Mouse (Mus musculus): Measurements from ENCODE around the gene 1700049E17Rik2. TPM values are rescaled to one million over a fixed set of nuclear protein-coding genes. Genes with fewer than 3 reads are reported as not detected.
"Not testable (repeated sequence)": the region's sequence is repeated elsewhere in the genome, so short reads cannot be mapped to it uniquely, and the experiment has no call there.

1700049E17Rik2 gene
- not detected in 2 replicates for polyA plus RNA-seq (2011; ENCODE audit: insufficient read depth, insufficient read length, low read depth, missing spikeins)

DNA sequence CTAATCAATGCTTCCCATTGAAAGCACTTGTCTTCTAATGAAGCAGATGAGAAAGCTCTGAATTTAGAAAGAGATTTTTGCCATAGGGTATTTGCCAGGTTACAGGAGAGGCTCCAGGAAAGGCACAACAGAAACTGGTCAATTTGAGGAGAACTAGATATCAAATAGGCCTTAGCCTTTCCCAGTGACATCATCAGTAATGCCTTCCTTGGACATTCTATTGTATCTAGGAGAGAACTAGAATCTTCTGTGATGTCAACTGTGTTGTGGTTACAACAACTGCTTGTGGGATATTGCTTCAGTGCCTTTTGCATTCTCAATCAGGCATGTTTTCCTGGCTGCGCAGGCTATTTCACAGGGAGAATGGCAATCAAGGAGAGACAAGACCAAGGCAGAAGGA lies at the start of gene 1700049E17Rik2:
Gene 1700049E17Rik2 (plus strand): TSS at position 301 of the 400 bp plus-strand sequence.
- H3K36me3 ChIP-seq (ENCODE audit: control insufficient read depth, insufficient read depth, low read length, poor library complexity, severe bottlenecking); H3K9ac ChIP-seq (ENCODE audit: low read depth, poor library complexity, severe bottlenecking); H3K4me3 ChIP-seq (ENCODE audit: low read depth, low read length); H3K27ac ChIP-seq (ENCODE audit: insufficient read depth, low read length); H3K27me3 ChIP-seq (ENCODE audit: control insufficient read depth, insufficient read depth, low read length, poor library complexity, severe bottlenecking); H3K9me3 ChIP-seq (replicated peaks; ENCODE audit: control insufficient read depth, insufficient read depth, low read length, poor library complexity, severe bottlenecking); H3K4me1 ChIP-seq (ENCODE audit: control insufficient read depth, insufficient read depth, low read length): not testable (repeated sequence)

DNA sequence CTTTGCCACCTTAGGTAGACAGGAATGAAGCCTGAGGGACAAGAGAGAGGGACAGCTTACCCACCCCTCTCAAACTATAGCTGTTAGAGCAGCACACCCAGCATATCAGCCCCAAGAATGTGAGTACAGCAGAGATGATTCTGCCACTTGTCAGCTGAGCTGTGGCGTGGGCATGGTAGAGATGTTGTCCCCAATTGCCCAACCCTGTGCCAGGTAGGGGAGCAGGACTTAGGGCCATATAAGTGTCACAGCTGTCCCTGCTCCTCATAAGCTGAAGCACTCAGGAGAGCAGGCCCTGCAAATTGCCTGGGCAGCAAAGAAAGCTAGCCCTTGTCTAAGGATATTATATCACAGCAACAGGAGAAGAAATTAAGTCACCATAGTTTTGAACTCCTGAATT lies 48.3 kb upstream of the 1700049E17Rik2 start:
- not testable (repeated sequence) for H3K4me1 ChIP-seq (ENCODE audit: control insufficient read depth, insufficient read depth, low read length); H3K36me3 ChIP-seq (ENCODE audit: control insufficient read depth, insufficient read depth, low read length, poor library complexity, severe bottlenecking); H3K9ac ChIP-seq (ENCODE audit: low read depth, poor library complexity, severe bottlenecking); H3K9me3 ChIP-seq (replicated peaks; ENCODE audit: control insufficient read depth, insufficient read depth, low read length, poor library complexity, severe bottlenecking); H3K27ac ChIP-seq (ENCODE audit: insufficient read depth, low read length); H3K4me3 ChIP-seq (ENCODE audit: low read depth, low read length); H3K27me3 ChIP-seq (ENCODE audit: control insufficient read depth, insufficient read depth, low read length, poor library complexity, severe bottlenecking)

DNA sequence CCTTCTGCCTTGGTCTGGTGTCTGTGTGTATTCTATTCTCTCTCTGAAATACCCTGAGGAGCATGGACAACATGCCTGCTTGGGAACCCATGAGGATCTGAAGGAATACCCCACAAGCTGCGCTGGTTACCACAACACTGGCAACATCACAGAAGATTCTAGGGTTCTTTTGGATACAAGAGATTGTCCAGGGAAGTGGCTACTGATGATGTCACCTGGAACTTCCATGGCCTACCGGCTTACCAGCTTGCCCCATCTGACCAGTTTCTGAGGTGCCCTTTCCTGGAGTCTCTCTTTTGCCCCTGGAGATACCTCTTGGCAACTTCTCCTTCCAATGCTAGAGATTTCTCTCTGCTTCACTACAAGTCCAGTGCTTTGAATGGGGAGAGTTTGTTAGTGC lies 17.5 kb upstream of the 1700049E17Rik2 start, which contains the start of gene Gm7970:
Gene Gm7970 (minus strand): TSS at position 101 of the 400 bp plus-strand sequence.
- not testable (repeated sequence) for H3K4me3 ChIP-seq (ENCODE audit: low read depth, low read length); H3K36me3 ChIP-seq (ENCODE audit: control insufficient read depth, insufficient read depth, low read length, poor library complexity, severe bottlenecking)

DNA sequence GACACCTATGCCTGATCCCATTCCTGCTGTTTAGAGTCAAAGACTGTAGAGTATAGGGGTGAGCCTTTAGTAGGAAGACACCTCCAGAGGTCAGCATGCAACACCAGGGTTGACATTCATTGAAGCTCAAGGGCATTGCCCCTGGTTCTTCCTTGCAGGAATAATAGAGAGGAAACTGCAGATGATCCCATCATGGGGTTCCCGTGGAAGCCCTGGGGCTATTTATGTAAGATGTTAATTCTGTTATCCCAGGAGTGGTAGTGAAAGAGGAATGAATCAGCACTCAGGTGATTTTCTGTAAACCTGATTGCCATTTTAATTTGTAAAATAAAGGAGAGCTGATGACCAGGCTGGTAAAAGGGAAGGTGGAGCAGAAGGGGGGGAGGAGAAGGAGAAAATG lies 13.3 kb downstream of the 1700049E17Rik2 start:
- H3K27ac ChIP-seq (ENCODE audit: insufficient read depth, low read length); H3K4me3 ChIP-seq (ENCODE audit: low read depth, low read length); H3K27me3 ChIP-seq (ENCODE audit: control insufficient read depth, insufficient read depth, low read length, poor library complexity, severe bottlenecking); H3K36me3 ChIP-seq (ENCODE audit: control insufficient read depth, insufficient read depth, low read length, poor library complexity, severe bottlenecking); H3K9me3 ChIP-seq (replicated peaks; ENCODE audit: control insufficient read depth, insufficient read depth, low read length, poor library complexity, severe bottlenecking); H3K9ac ChIP-seq (ENCODE audit: low read depth, poor library complexity, severe bottlenecking); H3K4me1 ChIP-seq (ENCODE audit: control insufficient read depth, insufficient read depth, low read length): not testable (repeated sequence)

More for the DNA sequence above, 17.5 kb upstream of the 1700049E17Rik2 start, which contains the start of gene Gm7970:
- not testable (repeated sequence) for H3K9ac ChIP-seq (ENCODE audit: low read depth, poor library complexity, severe bottlenecking); H3K27ac ChIP-seq (ENCODE audit: insufficient read depth, low read length); H3K9me3 ChIP-seq (replicated peaks; ENCODE audit: control insufficient read depth, insufficient read depth, low read length, poor library complexity, severe bottlenecking); H3K27me3 ChIP-seq (ENCODE audit: control insufficient read depth, insufficient read depth, low read length, poor library complexity, severe bottlenecking); H3K4me1 ChIP-seq (ENCODE audit: control insufficient read depth, insufficient read depth, low read length)

GRCm38 (mm10) chr14:41600935-41601334 lies 27.9 kb downstream of the 1700049E17Rik2 start:
- not testable (repeated sequence) for H3K9ac ChIP-seq (ENCODE audit: low read depth, poor library complexity, severe bottlenecking); H3K4me3 ChIP-seq (ENCODE audit: low read depth, low read length); H3K9me3 ChIP-seq (replicated peaks; ENCODE audit: control insufficient read depth, insufficient read depth, low read length, poor library complexity, severe bottlenecking); H3K4me1 ChIP-seq (ENCODE audit: control insufficient read depth, insufficient read depth, low read length); H3K27ac ChIP-seq (ENCODE audit: insufficient read depth, low read length); H3K27me3 ChIP-seq (ENCODE audit: control insufficient read depth, insufficient read depth, low read length, poor library complexity, severe bottlenecking); H3K36me3 ChIP-seq (ENCODE audit: control insufficient read depth, insufficient read depth, low read length, poor library complexity, severe bottlenecking)

DNA sequence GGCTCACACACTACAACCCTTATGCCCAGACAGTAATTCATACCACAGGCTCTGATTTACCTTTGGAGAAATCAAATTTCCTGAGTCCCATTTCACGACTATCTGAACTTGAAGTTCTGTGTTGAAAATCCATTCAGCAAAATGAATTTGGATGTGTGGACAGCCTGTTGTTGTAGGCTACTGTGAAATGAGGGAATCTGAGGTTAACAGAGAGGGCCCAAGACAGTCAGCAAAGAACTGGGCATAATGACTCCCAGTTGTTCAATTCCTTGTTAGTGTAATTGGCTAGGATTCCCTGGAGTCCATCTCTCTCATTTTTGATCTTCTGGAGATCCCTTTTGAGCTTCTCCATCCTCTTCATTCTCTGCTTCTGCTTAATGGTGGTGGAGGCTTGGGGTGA lies 37.7 kb downstream of the 1700049E17Rik2 start:
- H3K9me3 ChIP-seq (replicated peaks; ENCODE audit: control insufficient read depth, insufficient read depth, low read length, poor library complexity, severe bottlenecking); H3K27me3 ChIP-seq (ENCODE audit: control insufficient read depth, insufficient read depth, low read length, poor library complexity, severe bottlenecking); H3K27ac ChIP-seq (ENCODE audit: insufficient read depth, low read length); H3K4me3 ChIP-seq (ENCODE audit: low read depth, low read length); H3K36me3 ChIP-seq (ENCODE audit: control insufficient read depth, insufficient read depth, low read length, poor library complexity, severe bottlenecking); H3K4me1 ChIP-seq (ENCODE audit: control insufficient read depth, insufficient read depth, low read length); H3K9ac ChIP-seq (ENCODE audit: low read depth, poor library complexity, severe bottlenecking): not testable (repeated sequence)

DNA sequence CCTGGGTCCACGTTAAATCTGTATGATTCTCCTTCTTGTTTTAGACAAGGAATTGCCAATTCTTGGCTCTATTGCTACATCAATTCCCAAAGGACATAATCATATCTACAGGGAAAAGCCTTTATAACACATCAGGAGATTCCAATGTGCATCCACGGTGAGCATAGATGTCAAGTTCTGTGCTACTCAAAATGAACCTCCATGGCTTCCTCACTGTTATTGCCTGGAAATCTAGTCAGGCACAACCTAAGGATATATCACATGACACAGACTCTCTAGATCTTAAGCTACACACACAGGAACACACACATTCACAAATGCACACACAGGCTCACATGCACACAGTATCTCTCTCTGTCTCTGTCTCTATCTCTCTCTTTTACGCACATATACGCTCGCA lies 49.5 kb downstream of the 1700049E17Rik2 start:
- not testable (repeated sequence) for H3K36me3 ChIP-seq (ENCODE audit: control insufficient read depth, insufficient read depth, low read length, poor library complexity, severe bottlenecking); H3K4me3 ChIP-seq (ENCODE audit: low read depth, low read length); H3K9ac ChIP-seq (ENCODE audit: low read depth, poor library complexity, severe bottlenecking)

DNA sequence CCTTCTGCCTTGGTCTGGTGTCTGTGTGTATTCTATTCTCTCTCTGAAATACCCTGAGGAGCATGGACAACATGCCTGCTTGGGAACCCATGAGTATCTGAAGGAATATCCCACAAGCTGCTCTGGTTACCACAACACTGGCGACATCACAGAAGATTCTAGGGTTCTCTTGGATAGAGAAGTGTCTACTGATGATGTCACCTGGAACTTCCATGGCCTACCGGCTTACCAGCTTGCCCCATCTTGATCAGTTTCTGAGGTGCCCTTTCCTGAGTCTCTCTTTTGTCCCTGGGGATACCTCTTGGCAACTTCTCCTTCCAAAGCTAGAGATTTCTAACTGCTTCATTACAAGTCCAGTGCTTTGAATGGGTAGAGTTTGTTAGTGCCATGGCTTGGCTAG lies 51.5 kb downstream of the 1700049E17Rik2 start, which contains the start of gene Gm3072:
Gene Gm3072 (minus strand): TSS at position 101 of the 400 bp plus-strand sequence.
- not testable (repeated sequence) for H3K27me3 ChIP-seq (ENCODE audit: control insufficient read depth, insufficient read depth, low read length, poor library complexity, severe bottlenecking); H3K9me3 ChIP-seq (replicated peaks; ENCODE audit: control insufficient read depth, insufficient read depth, low read length, poor library complexity, severe bottlenecking); H3K27ac ChIP-seq (ENCODE audit: insufficient read depth, low read length); H3K36me3 ChIP-seq (ENCODE audit: control insufficient read depth, insufficient read depth, low read length, poor library complexity, severe bottlenecking); H3K9ac ChIP-seq (ENCODE audit: low read depth, poor library complexity, severe bottlenecking); H3K4me1 ChIP-seq (ENCODE audit: control insufficient read depth, insufficient read depth, low read length); H3K4me3 ChIP-seq (ENCODE audit: low read depth, low read length)

More for the DNA sequence above, 49.5 kb downstream of the 1700049E17Rik2 start:
- H3K9me3 ChIP-seq (replicated peaks; ENCODE audit: control insufficient read depth, insufficient read depth, low read length, poor library complexity, severe bottlenecking); H3K27me3 ChIP-seq (ENCODE audit: control insufficient read depth, insufficient read depth, low read length, poor library complexity, severe bottlenecking); H3K4me1 ChIP-seq (ENCODE audit: control insufficient read depth, insufficient read depth, low read length); H3K27ac ChIP-seq (ENCODE audit: insufficient read depth, low read length): not testable (repeated sequence)

GRCm38 (mm10) chr14:41630144-41630543 lies 57.1 kb downstream of the 1700049E17Rik2 start:
- H3K27ac ChIP-seq (ENCODE audit: insufficient read depth, low read length); H3K4me3 ChIP-seq (ENCODE audit: low read depth, low read length); H3K27me3 ChIP-seq (ENCODE audit: control insufficient read depth, insufficient read depth, low read length, poor library complexity, severe bottlenecking); H3K36me3 ChIP-seq (ENCODE audit: control insufficient read depth, insufficient read depth, low read length, poor library complexity, severe bottlenecking); H3K9me3 ChIP-seq (replicated peaks; ENCODE audit: control insufficient read depth, insufficient read depth, low read length, poor library complexity, severe bottlenecking); H3K9ac ChIP-seq (ENCODE audit: low read depth, poor library complexity, severe bottlenecking); H3K4me1 ChIP-seq (ENCODE audit: control insufficient read depth, insufficient read depth, low read length): not testable (repeated sequence)
